Mouse (Mus musculus) brain, embryonic 14.5 days (tissue): ENCODE measurements around the gene Fkbp9.

Source experiments
- CTCF ChIP-seq: fragments of 200-500 bp; IDR thresholded peaks from 2 replicates; pipeline ENCODE4 v1.5.1; 2012; ENCODE audit warnings: inconsistent platforms, mild to moderate bottlenecking, moderate library complexity, borderline replicate concordance; ENCODE audit not compliant: insufficient read depth, insufficient read length; ENCODE audit errors: extremely low read depth
- POLR2A ChIP-seq: fragments of 200-500 bp; IDR thresholded peaks from 2 replicates; pipeline ENCODE4 v1.6.1; 2012; ENCODE audit warnings: mild to moderate bottlenecking, inconsistent platforms, borderline replicate concordance; ENCODE audit not compliant: poor library complexity, insufficient read depth, insufficient read length, severe bottlenecking; ENCODE audit errors: extremely low read depth

- TF ChIP-seq POLR2A: no peak
- TF ChIP-seq CTCF: no peak
These were observed 36.7 kb downstream of the Fkbp9 start for GRCm38 (mm10) chr6:56868565-56868964.
